Mouse (Mus musculus) neural tube, embryonic 14.5 days (tissue): ENCODE measurements around the gene 1110032A03Rik. TPM values are rescaled to one million over a fixed set of nuclear protein-coding genes. Genes with fewer than 3 reads are reported as not detected.

Experiments used
- ATAC-seq: fragments of 200-750 bp; cut with Nextera tagmentation; 2 replicates; pipeline ENCODE4 v1.8.0; 2017; ENCODE audit warnings: low read depth, mild to moderate bottlenecking, moderate TSS enrichment, moderate library complexity
- H3K27ac ChIP-seq: fragments of 300-500 bp; sonication (generic); 2 replicates; pipeline ENCODE4 v1.5.1; 2014; ENCODE audit warnings: low read depth, mild to moderate bottlenecking, control low read depth, low read length, moderate library complexity, mixed read lengths
- H3K27me3 ChIP-seq: fragments of 300-500 bp; sonication (generic); 2 replicates; pipeline ENCODE4 v1.6.1; 2014; ENCODE audit warnings: low read length; ENCODE audit not compliant: control insufficient read depth, insufficient read depth
- H3K36me3 ChIP-seq: fragments of 300-500 bp; sonication (generic); 2 replicates; pipeline ENCODE4 v1.6.1; 2014; ENCODE audit warnings: low read length, mixed read lengths; ENCODE audit not compliant: control insufficient read depth, insufficient read depth
- H3K4me1 ChIP-seq: fragments of 300-500 bp; sonication (generic); 2 replicates; pipeline ENCODE4 v1.6.1; 2014; ENCODE audit warnings: low read length; ENCODE audit not compliant: control insufficient read depth, insufficient read depth
- H3K4me2 ChIP-seq: fragments of 300-500 bp; sonication (generic); 2 replicates; pipeline ENCODE4 v1.6.1; 2014; ENCODE audit warnings: mild to moderate bottlenecking, low read depth, low read length, control low read depth
- H3K4me3 ChIP-seq: fragments of 300-500 bp; sonication (generic); 2 replicates; pipeline ENCODE4 v1.5.1; 2014; ENCODE audit warnings: low read depth, low read length, control low read depth, mixed read lengths
- H3K9ac ChIP-seq: fragments of 300-500 bp; sonication (generic); replicated peaks from 2 replicates; pipeline ENCODE4 v1.6.1; 2014; ENCODE audit warnings: low read depth, mild to moderate bottlenecking, control low read depth, low read length, mixed read lengths
- H3K9me3 ChIP-seq: fragments of 300-500 bp; sonication (generic); 2 replicates; pipeline ENCODE4 v1.6.1; 2016; ENCODE audit warnings: low read length; ENCODE audit not compliant: control insufficient read depth
- WGBS: fragments of 180-500 bp; shearing (Covaris S2); extraction: QIAGEN DNeasy Blood & Tissue Kit; methylation state at CpG from one replicate; pipeline ENCODE4 v1.1.7; 2014; 5-methylcytosine and 5-hydroxymethylcytosine counted together
- polyA plus RNA-seq: library from polyadenylated mRNA; unstranded; fragments of >200 nt; fragmentation: Nextera tagmentation; extraction: Ambion mirVana; gene quantifications from 2 replicates; pipeline ENCODE4 v1.2.1, GENCODE M21; 2014

The 1110032A03Rik gene
- polyA plus RNA-seq: 64.1 and 66.7 TPM in 2 replicates

GRCm38 (mm10) chr9:50774991-50775612, at the start of gene 1110032A03Rik, which contains the start of gene Alg9:
1110032A03Rik (minus strand) TSS chr9:50775520.
Alg9 (plus strand) TSS chr9:50775019.
- Histone ChIP-seq H3K9ac (peak within 1 kb of the TSS; percentile 62), H3K4me2 (peak within 1 kb of the TSS; percentile 70), H3K9me3 (no peaks in the 10 kb centered on the region), H3K27me3 (no peaks in the 10 kb centered on the region), H3K27ac (peak within 1 kb of the TSS; percentile 66), H3K36me3 (no peaks in the 10 kb centered on the region), H3K4me1 (peaks cover 11% of the 10 kb centered on the region; the same call in 1 of the 2 replicates), H3K4me3 (peak within 1 kb of the TSS; percentile 48)
- ATAC-seq: peak; percentile 80
- under 1% methylated on average over 47 of the region's 51 CpGs for WGBS

DNA sequence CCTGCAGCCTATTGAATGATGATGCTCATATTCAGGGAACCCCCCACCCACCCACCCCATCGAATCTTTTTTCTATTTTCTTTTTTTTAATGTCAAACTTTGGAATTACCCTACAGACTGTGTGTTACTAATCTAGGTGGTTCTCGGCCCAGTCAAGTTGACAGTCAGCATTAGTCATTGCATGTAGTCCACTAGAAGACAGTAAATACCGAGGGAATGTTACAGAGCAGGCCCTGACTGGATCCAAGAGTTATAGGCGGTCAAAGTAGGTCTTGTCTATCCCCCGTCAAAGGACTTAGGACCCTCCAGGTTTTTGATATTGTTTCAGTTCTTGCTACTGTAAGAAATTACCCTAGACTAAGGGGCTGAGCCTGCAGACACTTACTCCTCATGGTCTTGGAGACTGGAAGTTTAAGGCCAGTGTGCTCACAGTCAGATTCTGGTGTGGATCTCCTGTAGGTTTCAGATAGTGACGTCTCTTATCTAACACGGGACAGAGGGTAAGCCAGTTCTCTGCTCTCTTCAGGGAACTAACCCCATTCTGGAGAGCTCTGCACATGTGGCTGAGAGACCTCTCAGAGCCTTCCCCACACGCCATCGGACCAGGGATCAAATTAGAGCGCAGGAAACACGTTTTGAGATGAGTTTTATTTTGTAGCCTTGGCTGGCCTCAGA, 48.6 kb upstream of the 1110032A03Rik start:
- peaks cover 7% of the 10 kb centered on the region for H3K36me3 ChIP-seq
- no peak overlapping the region for H3K4me3 ChIP-seq
- H3K27ac ChIP-seq: no peak overlapping the region
- H3K9ac ChIP-seq: no peak overlapping the region
- no peak for ATAC-seq
- H3K4me1 ChIP-seq: no peaks in the 10 kb centered on the region
- WGBS: 94% methylated on average over 11 of the region's 11 CpGs
- H3K9me3 ChIP-seq: no peaks in the 10 kb centered on the region
- H3K27me3 ChIP-seq: no peaks in the 10 kb centered on the region
- no peak overlapping the region for H3K4me2 ChIP-seq

GRCm38 (mm10) chr9:50822216-50822615, 46.9 kb upstream of the 1110032A03Rik start:
- ATAC-seq: no peak
- 96% methylated on average over 5 of the region's 5 CpGs for WGBS

GRCm38 (mm10) chr9:50821651-50822050, 46.3 kb upstream of the 1110032A03Rik start:
- no peak overlapping the region for H3K9ac ChIP-seq
- H3K36me3 ChIP-seq: peaks cover 14% of the 10 kb centered on the region
- no peak overlapping the region for H3K27ac ChIP-seq
- H3K27me3 ChIP-seq: no peaks in the 10 kb centered on the region
- no peak overlapping the region for H3K4me2 ChIP-seq
- H3K4me1 ChIP-seq: no peaks in the 10 kb centered on the region
- no peak for ATAC-seq
- 87% methylated on average over 6 of the region's 6 CpGs for WGBS
- no peaks in the 10 kb centered on the region for H3K9me3 ChIP-seq
- no peak overlapping the region for H3K4me3 ChIP-seq

More at GRCm38 (mm10) chr9:50822216-50822615, 46.9 kb upstream of the 1110032A03Rik start:
- peaks cover 14% of the 10 kb centered on the region for H3K36me3 ChIP-seq
- no peak overlapping the region for H3K27ac ChIP-seq
- H3K4me3 ChIP-seq: no peak overlapping the region
- H3K27me3 ChIP-seq: no peaks in the 10 kb centered on the region
- H3K4me1 ChIP-seq: no peaks in the 10 kb centered on the region
- no peaks in the 10 kb centered on the region for H3K9me3 ChIP-seq
- no peak overlapping the region for H3K4me2 ChIP-seq
- no peak overlapping the region for H3K9ac ChIP-seq

GRCm38 (mm10) chr9:50819716-50820115, 44.4 kb upstream of the 1110032A03Rik start:
- H3K9ac ChIP-seq: no peak overlapping the region
- no peak overlapping the region for H3K4me3 ChIP-seq
- no peak for ATAC-seq
- H3K27me3 ChIP-seq: no peaks in the 10 kb centered on the region
- 89% methylated on average over 6 of the region's 6 CpGs for WGBS
- H3K36me3 ChIP-seq: peaks cover 14% of the 10 kb centered on the region
- no peaks in the 10 kb centered on the region for H3K4me1 ChIP-seq
- no peak overlapping the region for H3K27ac ChIP-seq
- H3K9me3 ChIP-seq: no peaks in the 10 kb centered on the region
- H3K4me2 ChIP-seq: no peak overlapping the region

- H3K27me3 ChIP-seq: no peaks in the 10 kb centered on the region
- no peaks in the 10 kb centered on the region for H3K9me3 ChIP-seq
- no peaks in the 10 kb centered on the region for H3K4me1 ChIP-seq
- H3K36me3 ChIP-seq: peaks cover 12% of the 10 kb centered on the region
- H3K4me2 ChIP-seq: no peak overlapping the region
- no peak overlapping the region for H3K4me3 ChIP-seq
- H3K9ac ChIP-seq: no peak overlapping the region
- no peak for ATAC-seq
- 96% methylated on average over 6 of the region's 6 CpGs for WGBS
- no peak overlapping the region for H3K27ac ChIP-seq
These were observed 42.7 kb upstream of the 1110032A03Rik start for GRCm38 (mm10) chr9:50818050-50818449.

- Histone ChIP-seq H3K9me3 (no peaks in the 10 kb centered on the region), H3K4me2 (no peak overlapping the region), H3K36me3 (peaks cover 10% of the 10 kb centered on the region; the same call in 1 of the 2 replicates), H3K27ac (no peak overlapping the region), H3K4me1 (no peaks in the 10 kb centered on the region), H3K9ac (no peak overlapping the region), H3K4me3 (no peak overlapping the region), H3K27me3 (no peaks in the 10 kb centered on the region)
- no peak for ATAC-seq
- WGBS: 95% methylated on average over 1 of the region's 1 CpGs
These were observed 41.2 kb upstream of the 1110032A03Rik start for GRCm38 (mm10) chr9:50816512-50816911.

GRCm38 (mm10) chr9:50815666-50816065, 40.3 kb upstream of the 1110032A03Rik start:
- no peak for ATAC-seq
- WGBS: 98% methylated on average over 4 of the region's 4 CpGs
- Histone ChIP-seq H3K4me2 (no peak overlapping the region), H3K9ac (no peak overlapping the region), H3K9me3 (no peaks in the 10 kb centered on the region), H3K36me3 (peaks cover 10% of the 10 kb centered on the region; the same call in 1 of the 2 replicates), H3K27ac (no peak overlapping the region), H3K27me3 (no peaks in the 10 kb centered on the region), H3K4me1 (no peaks in the 10 kb centered on the region), H3K4me3 (no peak overlapping the region)

DNA sequence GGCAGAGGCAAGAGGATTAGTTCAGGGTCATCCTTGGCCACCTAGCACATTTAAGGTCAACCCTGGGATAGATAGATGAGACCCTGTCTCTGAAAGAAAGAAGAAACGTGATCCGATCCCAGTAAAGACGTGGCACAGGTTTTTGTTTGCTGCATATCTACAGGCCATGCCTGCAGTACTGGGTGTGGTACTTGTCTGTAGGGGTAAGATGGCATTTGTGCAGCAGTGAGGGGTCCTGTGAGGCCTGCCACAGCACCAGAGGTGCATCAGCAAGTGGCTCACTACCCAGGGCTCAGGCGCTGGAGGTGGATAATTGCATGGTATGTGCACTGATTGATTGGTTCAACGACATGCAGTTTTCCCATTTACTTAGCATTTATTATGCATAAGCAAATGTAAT, 38.5 kb upstream of the 1110032A03Rik start:
- no peak for ATAC-seq

More for the DNA sequence above, 38.5 kb upstream of the 1110032A03Rik start:
- Histone ChIP-seq H3K4me3 (no peak overlapping the region), H3K4me2 (no peak overlapping the region), H3K9me3 (no peaks in the 10 kb centered on the region), H3K4me1 (no peaks in the 10 kb centered on the region), H3K9ac (no peak overlapping the region), H3K36me3 (peaks cover 16% of the 10 kb centered on the region), H3K27me3 (no peaks in the 10 kb centered on the region), H3K27ac (no peak overlapping the region)
- WGBS: 95% methylated on average over 5 of the region's 5 CpGs
